Comparison of ENCODE assay signal across 20 mouse cellular contexts in genomic region chr4:67796050-67796449, GRCm38 (mm10).
"Had no signal": no experiment of that assay in that cellular context is flagged by ENCODE, and none has a peak within 500 bp of the region (broad histone marks: within the 10 kb centered on the region; RNA-seq: fewer than 3 reads in every experiment).

No protein-coding gene starts in this region.

- H3K36me3 ChIP-seq: limb, embryonic 12.5 days; limb, embryonic 15.5 days; midbrain, embryonic 13.5 days; neural tube, embryonic 13.5 days had no signal

- H3K9ac ChIP-seq: limb, embryonic 12.5 days; limb, embryonic 15.5 days; liver, embryonic 14.5 days; liver, postnatal 0 days; lung, embryonic 14.5 days; midbrain, embryonic 13.5 days; neural tube, embryonic 13.5 days had no signal

- ATAC-seq: liver, postnatal 0 days; lung, postnatal 0 days; midbrain, embryonic 13.5 days had no signal

- H3K4me2 ChIP-seq: limb, embryonic 12.5 days; limb, embryonic 15.5 days; liver, embryonic 11.5 days; lung, embryonic 14.5 days; midbrain, embryonic 13.5 days; neural tube, embryonic 13.5 days had no signal

- H3K27me3 ChIP-seq: limb, embryonic 12.5 days; limb, embryonic 15.5 days; midbrain, embryonic 13.5 days; neural tube, embryonic 13.5 days had no signal

- DNase-seq: kidney, adult 9 months; kidney, postnatal 14 days; kidney, postnatal 4 days; left cerebral cortex, postnatal 4 days; liver, postnatal 0 days; lung, embryonic 14.5 days; retina, postnatal 1 day; thymus, adult 2 months; thymus, postnatal 14 days; thymus, postnatal 4 days had no signal

- H3K27ac ChIP-seq: limb, embryonic 12.5 days; limb, embryonic 15.5 days; liver, embryonic 14.5 days; macrophage; midbrain, embryonic 13.5 days; neural tube, embryonic 13.5 days; stomach, postnatal 0 days had no signal

- H3K4me1 ChIP-seq: limb, embryonic 12.5 days; limb, embryonic 15.5 days; neural tube, embryonic 13.5 days had no signal

- H3K9me3 ChIP-seq: limb, embryonic 12.5 days; limb, embryonic 15.5 days; midbrain, embryonic 13.5 days; neural tube, embryonic 13.5 days had no signal

- H3K4me3 ChIP-seq: limb, embryonic 12.5 days; limb, embryonic 15.5 days; midbrain, embryonic 13.5 days; myocyte; neural tube, embryonic 13.5 days had no signal
